Mouse (Mus musculus) lung, adult 2 months (tissue): ENCODE data around the gene Plekhg1.

Source experiments
- CTCF ChIP-seq: fragments of 200-500 bp; IDR thresholded peaks from 2 replicates; pipeline ENCODE4 v1.5.1; 2011; ENCODE audit warnings: mild to moderate bottlenecking, low read length, control low read depth; ENCODE audit not compliant: insufficient read depth
- POLR2A ChIP-seq: fragments of 200-500 bp; IDR thresholded peaks from 2 replicates; pipeline ENCODE4 v1.6.1; 2011; ENCODE audit warnings: low read depth, mild to moderate bottlenecking, control low read depth, low read length, borderline replicate concordance; ENCODE audit errors: extremely low read depth

DNA sequence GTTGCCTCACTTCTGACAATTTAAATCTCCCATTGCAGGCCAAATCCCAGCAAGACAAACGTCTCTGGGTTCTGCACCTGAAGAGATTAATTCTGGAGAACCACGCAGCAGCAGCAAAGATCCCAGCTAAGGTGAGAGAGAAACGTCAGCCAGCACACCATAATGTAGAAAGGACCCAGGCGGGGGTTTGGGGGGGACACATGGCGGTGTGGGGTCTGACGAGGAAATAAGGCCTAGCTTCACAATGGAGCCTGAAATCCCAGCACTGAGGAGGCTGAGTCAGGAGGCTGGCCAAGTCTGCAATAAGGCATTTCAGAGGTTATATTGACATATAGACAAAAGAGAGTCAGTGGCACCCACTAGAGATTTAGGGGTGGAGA lies 200.4 kb downstream of the Plekhg1 start:
- TF ChIP-seq CTCF: no peak
- no peak for TF ChIP-seq POLR2A
